ENCODE assay signal across 9 mouse cellular contexts in the genomic region with DNA sequence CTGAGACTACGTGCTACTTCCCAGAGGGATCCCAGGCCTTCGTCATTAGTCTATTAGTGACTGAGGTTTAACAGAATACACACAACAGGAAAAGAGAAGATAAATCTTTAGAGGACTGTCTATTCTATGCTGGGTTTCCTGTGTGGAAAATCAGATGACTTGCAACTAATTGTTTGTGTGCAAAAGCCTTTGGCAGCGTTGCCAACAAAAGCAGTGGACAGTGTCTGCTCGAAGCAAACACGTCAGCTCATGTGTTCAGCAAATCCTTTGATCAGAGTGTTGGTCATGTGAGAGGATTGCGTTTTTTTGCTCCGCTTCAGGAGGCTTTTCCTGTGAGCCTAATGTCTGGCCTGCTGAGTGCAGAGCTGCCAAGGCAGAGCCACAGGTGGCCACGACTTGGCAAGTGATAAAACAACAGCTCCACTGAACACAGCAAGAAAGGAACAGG.
DNase-seq lines count a peak whose midpoint lies in the region; ATAC-seq lines count a peak whose summit lies in the region.
"Had no signal": no experiment of that assay in that cellular context is flagged by ENCODE, and none has a peak within 500 bp of the region (broad histone marks: within the 10 kb centered on the region; RNA-seq: fewer than 3 reads in every experiment).

No protein-coding gene starts in this region.

- no peaks in the 10 kb centered on the region for H3K9me3 ChIP-seq in forebrain, embryonic 11.5 days (ENCODE audit: control insufficient read depth, low read length)
- no peaks in the 10 kb centered on the region for H3K9me3 ChIP-seq in stomach, embryonic 15.5 days
- H3K9me3 ChIP-seq: liver, embryonic 15.5 days had no signal

- DNase-seq in MN1 (ENCODE audit: low spot score) = peak; percentile 96
- peak; percentile 70 for DNase-seq in brain, embryonic 18.5 days (ENCODE audit: low read depth, low spot score)
- DNase-seq in forebrain, embryonic 11.5 days (ENCODE audit: low spot score) = peak; percentile 58
- DNase-seq in heart, postnatal 14 days = peak; percentile 7 to 14
- peak; percentile 9 to 24 for DNase-seq in layer of hippocampus, adult 18-20 months (ENCODE audit: low spot score in 2 of 2)
- no peak for DNase-seq in spleen, postnatal 36 days (ENCODE audit: low spot score in 2 of 2)

- H3K27ac ChIP-seq in forebrain, embryonic 11.5 days (ENCODE audit: low read depth, low read length) = no peak overlapping the region
- H3K27ac ChIP-seq in stomach, embryonic 15.5 days = peak overlapping the region; percentile 2; the same call in 1 of the 2 replicates
- H3K27ac ChIP-seq: liver, embryonic 15.5 days had no signal

- no peak overlapping the region for H3K9ac ChIP-seq in forebrain, embryonic 11.5 days (ENCODE audit: low read length)
- no peak overlapping the region for H3K9ac ChIP-seq in stomach, embryonic 15.5 days
- H3K9ac ChIP-seq: liver, embryonic 15.5 days had no signal

- no peaks in the 10 kb centered on the region; the same call in 1 of the 2 replicates for H3K4me1 ChIP-seq in forebrain, embryonic 11.5 days (replicated peaks; ENCODE audit: control insufficient read depth, insufficient read depth, low read length)
- H3K4me1 ChIP-seq in stomach, embryonic 15.5 days = no peaks in the 10 kb centered on the region
- H3K4me1 ChIP-seq: liver, embryonic 15.5 days had no signal

- 8% methylated on average over 8 of the region's 8 CpGs for WGBS in forebrain, embryonic 11.5 days
- WGBS in stomach, embryonic 15.5 days = 20% methylated on average over 8 of the region's 8 CpGs

- no peak overlapping the region for H3K4me2 ChIP-seq in forebrain, embryonic 11.5 days (ENCODE audit: low read depth, low read length, severe bottlenecking)
- H3K4me2 ChIP-seq in stomach, embryonic 15.5 days = no peak overlapping the region
- H3K4me2 ChIP-seq: liver, embryonic 15.5 days had no signal

- no peaks in the 10 kb centered on the region for H3K27me3 ChIP-seq in forebrain, embryonic 11.5 days (ENCODE audit: control insufficient read depth, insufficient read depth, low read length)
- no peaks in the 10 kb centered on the region for H3K27me3 ChIP-seq in stomach, embryonic 15.5 days (replicated peaks)
- H3K27me3 ChIP-seq: liver, embryonic 15.5 days had no signal

- H3K36me3 ChIP-seq in forebrain, embryonic 11.5 days (ENCODE audit: control insufficient read depth, insufficient read depth, low read length) = no peaks in the 10 kb centered on the region
- no peaks in the 10 kb centered on the region for H3K36me3 ChIP-seq in stomach, embryonic 15.5 days
- H3K36me3 ChIP-seq: liver, embryonic 15.5 days had no signal

- ATAC-seq in forebrain, embryonic 11.5 days (replicated peaks; ENCODE audit: low FRiP score) = peak; percentile 93
- 0 out of 2 replicates have a peak, but pooled peaks have one; percentile 47 for ATAC-seq in megakaryocyte-erythroid progenitor cell, adult 5-6 weeks (replicated peaks; ENCODE audit: low FRiP score, low TSS enrichment, poor library complexity, severe bottlenecking)
- ATAC-seq in stomach, embryonic 15.5 days (ENCODE audit: insufficient read depth, low FRiP score, low read depth) = peak; percentile 39; the same call in 1 of the 2 replicates

- H3K4me3 ChIP-seq in forebrain, embryonic 11.5 days (ENCODE audit: low read depth, low read length) = no peak overlapping the region
- H3K4me3 ChIP-seq in stomach, embryonic 15.5 days (replicated peaks) = no peak overlapping the region
- H3K4me3 ChIP-seq: liver, embryonic 15.5 days had no signal

- intact Hi-C loops in heart, postnatal 14 days (cut with DNase I) = no loop called here

Comparison
In these comparisons a context has a peak if more than half of its experiments do, and no peak if none do; other contexts are left out.
1. DNase-seq: peak in MN1 (single experiment), brain, embryonic 18.5 days (single experiment), forebrain, embryonic 11.5 days (single experiment), heart, postnatal 14 days (2 of 2) and layer of hippocampus, adult 18-20 months (2 of 2); none in spleen, postnatal 36 days (0 of 2).
2. ATAC-seq: peak in every context shown above with its lines; median percentile 93 in forebrain, embryonic 11.5 days; 47 in megakaryocyte-erythroid progenitor cell, adult 5-6 weeks; 39 in stomach, embryonic 15.5 days.